Mouse (Mus musculus): ENCODE measurements at regions not wholly inside any gene's neighbourhood (a gene's known extent, or its start where the extent isn't known, plus 50 kb on each side); places are given as distances from the start of the nearest gene placed in this dataset.

GRCm38 (mm10) chr3:40185597-40186320 lies 345.3 kb upstream of the Intu start:
- Histone ChIP-seq H3K27ac (ENCODE audit: insufficient read depth, low read length) (no peak overlapping the region), H3K4me1 (ENCODE audit: control insufficient read depth, insufficient read depth, low read length) (no peaks in the 10 kb centered on the region), H3K4me3 (replicated peaks; ENCODE audit: insufficient read depth, low read depth, low read length) (no peak overlapping the region), H3K27me3 (ENCODE audit: control insufficient read depth, insufficient read depth, low read length) (no peaks in the 10 kb centered on the region)
- WGBS, result 58% methylated on average over 5 of the region's 5 CpGs
- no peak for TF ChIP-seq POLR2A (IDR thresholded peaks at IDR 0.05; ENCODE audit: borderline replicate concordance, insufficient read depth, low read length)
- no peak for TF ChIP-seq CTCF (IDR thresholded peaks at IDR 0.05; ENCODE audit: borderline replicate concordance, insufficient read depth, low read depth, low read length)
- no peak for DNase-seq

- Histone ChIP-seq H3K27ac (ENCODE audit: insufficient read depth, low read length) (no peak overlapping the region), H3K27me3 (ENCODE audit: control insufficient read depth, insufficient read depth, low read length) (no peaks in the 10 kb centered on the region), H3K4me3 (replicated peaks; ENCODE audit: insufficient read depth, low read depth, low read length) (no peak overlapping the region), H3K4me1 (ENCODE audit: control insufficient read depth, insufficient read depth, low read length) (no peaks in the 10 kb centered on the region)
- DNase-seq, result no peak
- WGBS, result 80% methylated on average over 6 of the region's 6 CpGs
- TF ChIP-seq CTCF (IDR thresholded peaks at IDR 0.05; ENCODE audit: borderline replicate concordance, insufficient read depth, low read depth, low read length), result no peak
- no peak for TF ChIP-seq POLR2A (IDR thresholded peaks at IDR 0.05; ENCODE audit: borderline replicate concordance, insufficient read depth, low read length)
Measured at GRCm38 (mm10) chr3:40189529-40189928, 341.6 kb upstream of the Intu start.

- Histone ChIP-seq H3K4me3 (replicated peaks; ENCODE audit: insufficient read depth, low read depth, low read length) (no peak overlapping the region), H3K4me1 (ENCODE audit: control insufficient read depth, insufficient read depth, low read length) (no peaks in the 10 kb centered on the region), H3K27ac (ENCODE audit: insufficient read depth, low read length) (no peak overlapping the region), H3K27me3 (ENCODE audit: control insufficient read depth, insufficient read depth, low read length) (no peaks in the 10 kb centered on the region)
- DNase-seq, result no peak
- TF ChIP-seq CTCF (IDR thresholded peaks at IDR 0.05; ENCODE audit: borderline replicate concordance, insufficient read depth, low read depth, low read length) (no peak), POLR2A (IDR thresholded peaks at IDR 0.05; ENCODE audit: borderline replicate concordance, insufficient read depth, low read length) (no peak)
- WGBS, result 73% methylated on average over 4 of the region's 4 CpGs
Measured at GRCm38 (mm10) chr3:40190024-40190423, 341.1 kb upstream of the Intu start.

GRCm38 (mm10) chr3:40200174-40200573 lies 330.9 kb upstream of the Intu start:
- TF ChIP-seq CTCF (IDR thresholded peaks at IDR 0.05; ENCODE audit: borderline replicate concordance, insufficient read depth, low read depth, low read length) (no peak), POLR2A (IDR thresholded peaks at IDR 0.05; ENCODE audit: borderline replicate concordance, insufficient read depth, low read length) (no peak)
- Histone ChIP-seq H3K27me3 (ENCODE audit: control insufficient read depth, insufficient read depth, low read length) (no peaks in the 10 kb centered on the region), H3K27ac (ENCODE audit: insufficient read depth, low read length) (no peak overlapping the region), H3K4me1 (ENCODE audit: control insufficient read depth, insufficient read depth, low read length) (no peaks in the 10 kb centered on the region), H3K4me3 (replicated peaks; ENCODE audit: insufficient read depth, low read depth, low read length) (no peak overlapping the region)
- WGBS, result 86% methylated on average over 4 of the region's 4 CpGs
- DNase-seq, result no peak

GRCm38 (mm10) chr3:40206326-40206725 lies 324.8 kb upstream of the Intu start:
- no peak for DNase-seq
- no peak overlapping the region for H3K27ac ChIP-seq (ENCODE audit: insufficient read depth, low read length)
- no peak for TF ChIP-seq POLR2A (IDR thresholded peaks at IDR 0.05; ENCODE audit: borderline replicate concordance, insufficient read depth, low read length)
- no peak overlapping the region for H3K4me3 ChIP-seq (replicated peaks; ENCODE audit: insufficient read depth, low read depth, low read length)
- no peaks in the 10 kb centered on the region for H3K27me3 ChIP-seq (ENCODE audit: control insufficient read depth, insufficient read depth, low read length)
- H3K4me1 ChIP-seq (ENCODE audit: control insufficient read depth, insufficient read depth, low read length), result no peaks in the 10 kb centered on the region
- WGBS, result 28% methylated on average over 4 of the region's 4 CpGs

GRCm38 (mm10) chr3:40211793-40212192 lies 319.3 kb upstream of the Intu start:
- H3K27ac ChIP-seq (ENCODE audit: insufficient read depth, low read length), result no peak overlapping the region
- H3K27me3 ChIP-seq (ENCODE audit: control insufficient read depth, insufficient read depth, low read length), result no peaks in the 10 kb centered on the region
- TF ChIP-seq POLR2A (IDR thresholded peaks at IDR 0.05; ENCODE audit: borderline replicate concordance, insufficient read depth, low read length) (no peak), CTCF (IDR thresholded peaks at IDR 0.05; ENCODE audit: borderline replicate concordance, insufficient read depth, low read depth, low read length) (no peak)
- H3K4me3 ChIP-seq (replicated peaks; ENCODE audit: insufficient read depth, low read depth, low read length), result no peak overlapping the region
- no peaks in the 10 kb centered on the region for H3K4me1 ChIP-seq (ENCODE audit: control insufficient read depth, insufficient read depth, low read length)
- no peak for DNase-seq

GRCm38 (mm10) chr3:40226772-40227171 lies 304.3 kb upstream of the Intu start:
- 67% methylated on average over 1 of the region's 1 CpGs for WGBS
- no peak for DNase-seq
- Histone ChIP-seq H3K4me1 (ENCODE audit: control insufficient read depth, insufficient read depth, low read length) (no peaks in the 10 kb centered on the region), H3K27ac (ENCODE audit: insufficient read depth, low read length) (no peak overlapping the region), H3K27me3 (ENCODE audit: control insufficient read depth, insufficient read depth, low read length) (no peaks in the 10 kb centered on the region), H3K4me3 (replicated peaks; ENCODE audit: insufficient read depth, low read depth, low read length) (no peak overlapping the region)
- no peak for TF ChIP-seq CTCF (IDR thresholded peaks at IDR 0.05; ENCODE audit: borderline replicate concordance, insufficient read depth, low read depth, low read length)
- no peak for TF ChIP-seq POLR2A (IDR thresholded peaks at IDR 0.05; ENCODE audit: borderline replicate concordance, insufficient read depth, low read length)

- Histone ChIP-seq H3K27ac (ENCODE audit: insufficient read depth, low read length) (no peak overlapping the region), H3K27me3 (ENCODE audit: control insufficient read depth, insufficient read depth, low read length) (no peaks in the 10 kb centered on the region), H3K4me3 (replicated peaks; ENCODE audit: insufficient read depth, low read depth, low read length) (no peak overlapping the region), H3K4me1 (ENCODE audit: control insufficient read depth, insufficient read depth, low read length) (no peaks in the 10 kb centered on the region)
- TF ChIP-seq POLR2A (IDR thresholded peaks at IDR 0.05; ENCODE audit: borderline replicate concordance, insufficient read depth, low read length), result no peak
- no peak for TF ChIP-seq CTCF (IDR thresholded peaks at IDR 0.05; ENCODE audit: borderline replicate concordance, insufficient read depth, low read depth, low read length)
- 79% methylated on average over 4 of the region's 4 CpGs for WGBS
- DNase-seq, result no peak
Measured at GRCm38 (mm10) chr3:40243499-40244101, 287.5 kb upstream of the Intu start.
